Mouse (Mus musculus): ENCODE results near the gene Sh3bp1.
"Not testable (repeated sequence)": the region's sequence is repeated elsewhere in the genome, so short reads cannot be mapped to it uniquely, and the experiment has no call there.

Gene Sh3bp1

GRCm38 (mm10) chr15:78877810-78878390 lies 21.7 kb upstream of the Sh3bp1 start:
- no peak for DNase-seq (ENCODE audit: low spot score)

GRCm38 (mm10) chr15:78878792-78879516 lies 20.6 kb upstream of the Sh3bp1 start:
- not testable (repeated sequence) for DNase-seq (ENCODE audit: low spot score)

- no peak for DNase-seq (ENCODE audit: low spot score)
These were observed 19.1 kb upstream of the Sh3bp1 start for GRCm38 (mm10) chr15:78880432-78880831.

- DNase-seq (ENCODE audit: low spot score) = no peak
These were observed 17.7 kb upstream of the Sh3bp1 start for GRCm38 (mm10) chr15:78881828-78882227.

GRCm38 (mm10) chr15:78889401-78889853 lies 10.1 kb upstream of the Sh3bp1 start:
- DNase-seq (ENCODE audit: low spot score) = no peak

- no peak for DNase-seq (ENCODE audit: low spot score)
These were observed 7.1 kb upstream of the Sh3bp1 start for GRCm38 (mm10) chr15:78892440-78892839.

- no peak for DNase-seq (ENCODE audit: low spot score)
These were observed 4.8 kb upstream of the Sh3bp1 start for GRCm38 (mm10) chr15:78894726-78895125.

GRCm38 (mm10) chr15:78895741-78896140 lies 3.8 kb upstream of the Sh3bp1 start:
- DNase-seq (ENCODE audit: low spot score) = no peak

GRCm38 (mm10) chr15:78896149-78896548 lies 3.4 kb upstream of the Sh3bp1 start:
- DNase-seq (ENCODE audit: low spot score) = no peak

- DNase-seq (ENCODE audit: low spot score) = no peak
These were observed 2.1 kb upstream of the Sh3bp1 start for GRCm38 (mm10) chr15:78897488-78897887.

GRCm38 (mm10) chr15:78898507-78899001 lies 1.0 kb upstream of the Sh3bp1 start:
- no peak for DNase-seq (ENCODE audit: low spot score)

- no peak for DNase-seq (ENCODE audit: low spot score)
These were observed 194 bp upstream of the Sh3bp1 start, which contains the start of gene Gm49510 for GRCm38 (mm10) chr15:78899409-78899739. Gm49510 (plus strand) TSS chr15:78899667.

GRCm38 (mm10) chr15:78900585-78901421 lies 1.2 kb downstream of the Sh3bp1 start:
- no peak for DNase-seq (ENCODE audit: low spot score)

GRCm38 (mm10) chr15:78901422-78901789 lies 1.8 kb downstream of the Sh3bp1 start:
- DNase-seq (ENCODE audit: low spot score) = no peak

GRCm38 (mm10) chr15:78903243-78903642 lies 3.7 kb downstream of the Sh3bp1 start:
- peak; percentile 66 for DNase-seq (ENCODE audit: low spot score)

GRCm38 (mm10) chr15:78908399-78908798 lies 8.8 kb downstream of the Sh3bp1 start:
- no peak for DNase-seq (ENCODE audit: low spot score)

- DNase-seq (ENCODE audit: low spot score) = no peak
These were observed 9.4 kb downstream of the Sh3bp1 start for GRCm38 (mm10) chr15:78908982-78909381.

- no peak for DNase-seq (ENCODE audit: low spot score)
These were observed 12.5 kb downstream of the Sh3bp1 start for GRCm38 (mm10) chr15:78912040-78912439.

- DNase-seq (ENCODE audit: low spot score) = peak; percentile 90
These were observed 14.1 kb downstream of the Sh3bp1 start, which contains the start of gene Pdxp for GRCm38 (mm10) chr15:78913632-78914090. Pdxp (plus strand) TSS chr15:78913919.

GRCm38 (mm10) chr15:78914091-78914822 lies 14.7 kb downstream of the Sh3bp1 start:
- DNase-seq (ENCODE audit: low spot score) = no peak

GRCm38 (mm10) chr15:78914823-78915659 lies 15.5 kb downstream of the Sh3bp1 start:
- DNase-seq (ENCODE audit: low spot score) = no peak

Data from layer of hippocampus, adult 9-10 months (tissue).